Mouse (Mus musculus) myocyte (in vitro differentiated cells): ENCODE measurements at regions not wholly inside any gene's neighbourhood (a gene's known extent, or its start where the extent isn't known, plus 50 kb on each side); places are given as distances from the start of the nearest gene placed in this dataset.

Source experiments
- E2F4 ChIP-seq: IDR thresholded peaks from one replicate; pipeline ENCODE4 v1.6.1; 2011; ENCODE audit warnings: mild to moderate bottlenecking, control low read depth, moderate library complexity; ENCODE audit not compliant: insufficient read depth
- MYOG ChIP-seq, 3 experiments: IDR thresholded peaks; one replicate each; pipeline ENCODE4 v1.6.1; 2011; ENCODE audit warnings: control low read depth in 2 of 3, low read depth in 2 of 3, mild to moderate bottlenecking in 2 of 3; ENCODE audit not compliant: insufficient read length in 2 of 3, control insufficient read depth in 1 of 3, insufficient read depth in 1 of 3
- POLR2A ChIP-seq: IDR thresholded peaks from one replicate; pipeline ENCODE4 v1.6.1; 2011; ENCODE audit warnings: low read depth, mild to moderate bottlenecking, control low read depth, moderate library complexity; ENCODE audit not compliant: insufficient read length
- POLR2AphosphoS2 ChIP-seq: IDR thresholded peaks from one replicate; pipeline ENCODE4 v1.6.1; 2011; ENCODE audit warnings: low read depth, control low read depth; ENCODE audit not compliant: insufficient read length
- REST ChIP-seq: IDR thresholded peaks from one replicate; pipeline ENCODE4 v1.6.1; 2011; ENCODE audit warnings: mild to moderate bottlenecking, control low read depth, moderate library complexity; ENCODE audit not compliant: insufficient read depth, insufficient read length

GRCm38 (mm10) chr12:98090171-98090570 lies 169.1 kb downstream of the Galc start:
- TF ChIP-seq POLR2A: no peak
- TF ChIP-seq MYOG (IDR thresholded peaks at IDR 0.05; ENCODE audit: control insufficient read depth in 1 of 3, insufficient read depth in 1 of 3, insufficient read length in 2 of 3, low read depth in 2 of 3): no peak
- TF ChIP-seq POLR2AphosphoS2: no peak
- TF ChIP-seq E2F4: no peak
- TF ChIP-seq REST: no peak
